Mouse (Mus musculus) ES-Bruce4 (cell line): Measurements from ENCODE around the gene Iffo2.

Source experiments
- CTCF ChIP-seq: IDR thresholded peaks from one replicate; pipeline ENCODE4 v1.8.1; 2011; ENCODE audit warnings: low read depth, low read length
- POLR2A ChIP-seq: IDR thresholded peaks from one replicate; pipeline ENCODE4 v1.8.1; 2011; ENCODE audit warnings: low read length; ENCODE audit not compliant: insufficient read depth

DNA sequence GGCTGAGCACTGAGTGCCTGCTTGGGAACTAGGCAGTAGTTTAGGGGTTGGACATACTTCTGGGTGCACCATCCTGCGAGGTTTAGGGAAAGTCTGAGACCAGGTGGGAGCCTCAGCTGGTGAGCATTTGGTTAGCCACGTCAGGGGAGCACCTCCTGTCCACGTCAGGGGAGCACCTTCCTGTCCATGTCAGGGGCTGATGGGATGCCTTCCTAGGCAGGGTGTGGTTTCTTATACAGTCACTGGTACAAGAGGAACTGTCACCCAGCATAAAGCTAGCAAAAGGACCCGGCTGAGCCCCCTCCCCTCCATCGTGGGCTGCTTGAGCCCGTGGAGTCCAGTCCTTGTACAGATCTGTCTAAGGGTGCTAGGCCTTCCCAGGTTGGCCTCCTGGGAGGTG is 52.0 kb downstream of the Iffo2 start:
- TF ChIP-seq CTCF (no peak), POLR2A (no peak)
